Mouse (Mus musculus): Measurements from ENCODE around the gene Pomt2. TPM values are rescaled to one million over a fixed set of nuclear protein-coding genes. Genes with fewer than 3 reads are reported as not detected.
A peak's percentile ranks its signal among the peaks of the same experiment; 100 is the strongest.

The Pomt2 gene
- polyA plus RNA-seq, 1 experiment from 2014 or later = 11.7 TPM

- Histone ChIP-seq H3K9me3 (ENCODE audit: control insufficient read depth, low read length) (no peaks in the 10 kb centered on the region), H3K4me2 (ENCODE audit: low read depth, low read length) (no peak overlapping the region), H3K4me3 (ENCODE audit: low read length) (no peak overlapping the region), H3K27me3 (replicated peaks; ENCODE audit: control insufficient read depth, insufficient read depth, low read length) (peaks cover 20% of the 10 kb centered on the region), H3K4me1 (ENCODE audit: control insufficient read depth, insufficient read depth, low read length) (0 out of 2 replicates have a peak, but pooled peaks cover 5% of the 10 kb centered on the region), H3K27ac (ENCODE audit: low read length) (no peak overlapping the region), H3K36me3 (ENCODE audit: control insufficient read depth, insufficient read depth, low read length) (no peaks in the 10 kb centered on the region), H3K9ac (ENCODE audit: low read depth, low read length) (no peak overlapping the region)
- ATAC-seq = no peak
- WGBS = 88% methylated on average over 4 of the region's 4 CpGs
Observed at GRCm38 (mm10) chr12:87103471-87103870, 44.3 kb downstream of the Pomt2 start.

DNA sequence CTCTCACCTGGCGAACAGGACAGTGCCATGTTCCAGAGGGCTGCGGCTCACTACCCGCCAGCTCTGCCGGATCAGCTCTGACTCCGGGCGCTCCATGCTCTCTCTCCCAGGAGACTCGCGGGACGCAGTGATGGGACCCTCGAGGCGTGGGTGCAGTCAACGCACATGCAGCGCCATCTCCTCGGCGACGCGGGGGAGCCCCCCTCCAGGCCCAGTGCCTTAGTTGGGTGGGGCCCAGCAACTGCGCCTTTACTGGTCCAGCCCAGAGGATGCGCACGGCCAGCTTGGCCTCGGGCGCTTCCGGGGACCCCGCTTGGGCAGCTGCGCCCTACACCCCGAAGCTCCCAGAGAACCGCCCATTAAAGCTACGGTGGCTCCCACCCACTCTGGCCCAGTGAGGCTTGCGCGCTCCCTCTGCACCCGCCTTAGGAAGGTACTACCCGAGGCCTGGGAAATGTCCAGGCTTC is 45.6 kb downstream of the Pomt2 start, which contains the start of gene Ngb:
Ngb (minus strand) TSS at position 375 of the 467 bp plus-strand sequence.
- Histone ChIP-seq H3K4me1 (ENCODE audit: control insufficient read depth, insufficient read depth, low read length) (0 out of 2 replicates have a peak, but pooled peaks cover 5% of the 10 kb centered on the region), H3K36me3 (ENCODE audit: control insufficient read depth, insufficient read depth, low read length) (no peaks in the 10 kb centered on the region), H3K9me3 (ENCODE audit: control insufficient read depth, low read length) (no peaks in the 10 kb centered on the region), H3K4me3 (ENCODE audit: low read length) (peak within 1 kb of the TSS; percentile 34), H3K27ac (ENCODE audit: low read length) (no peak within 1 kb of the TSS), H3K9ac (ENCODE audit: low read depth, low read length) (peak within 1 kb of the TSS; percentile 21; the same call in 1 of the 2 replicates), H3K27me3 (replicated peaks; ENCODE audit: control insufficient read depth, insufficient read depth, low read length) (peaks cover 20% of the 10 kb centered on the region), H3K4me2 (ENCODE audit: low read depth, low read length) (peak within 1 kb of the TSS; percentile 48)
- WGBS = 4% methylated on average over 32 of the region's 32 CpGs
- ATAC-seq = no peak

DNA sequence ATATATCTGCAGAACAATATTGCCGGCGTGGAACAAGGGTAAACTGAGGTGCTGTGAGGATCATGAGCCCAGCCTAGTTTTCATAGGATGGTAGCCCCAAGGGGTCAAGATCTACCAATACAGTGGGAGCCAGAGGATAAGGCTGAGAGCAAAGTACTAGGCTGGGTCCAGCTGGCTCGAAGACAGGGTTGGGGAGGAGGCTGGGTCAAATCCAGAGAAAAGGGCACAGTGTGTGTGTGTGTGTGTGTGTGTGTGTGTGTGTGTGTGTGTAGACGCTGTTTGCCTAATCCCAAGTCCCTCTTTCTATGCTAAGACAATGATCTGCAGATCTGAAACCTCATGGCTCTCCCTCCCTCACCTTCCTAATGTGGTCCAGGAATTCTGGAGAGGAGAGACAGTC is 47.4 kb downstream of the Pomt2 start:
- no peak overlapping the region for H3K9ac ChIP-seq (ENCODE audit: low read depth, low read length)
- no peak overlapping the region for H3K4me2 ChIP-seq (ENCODE audit: low read depth, low read length)
- peaks cover 20% of the 10 kb centered on the region for H3K27me3 ChIP-seq (replicated peaks; ENCODE audit: control insufficient read depth, insufficient read depth, low read length)
- H3K4me3 ChIP-seq (ENCODE audit: low read length) = no peak overlapping the region
- 0 out of 2 replicates have a peak, but pooled peaks cover 5% of the 10 kb centered on the region for H3K4me1 ChIP-seq (ENCODE audit: control insufficient read depth, insufficient read depth, low read length)
- H3K9me3 ChIP-seq (ENCODE audit: control insufficient read depth, low read length) = no peaks in the 10 kb centered on the region
- no peak for ATAC-seq
- WGBS = 83% methylated on average over 4 of the region's 4 CpGs
- H3K27ac ChIP-seq (ENCODE audit: low read length) = no peak overlapping the region
- H3K36me3 ChIP-seq (ENCODE audit: control insufficient read depth, insufficient read depth, low read length) = no peaks in the 10 kb centered on the region

- Histone ChIP-seq H3K36me3 (ENCODE audit: control insufficient read depth, insufficient read depth, low read length) (no peaks in the 10 kb centered on the region), H3K4me2 (ENCODE audit: low read depth, low read length) (no peak overlapping the region), H3K4me1 (ENCODE audit: control insufficient read depth, insufficient read depth, low read length) (peaks cover 17% of the 10 kb centered on the region), H3K27me3 (replicated peaks; ENCODE audit: control insufficient read depth, insufficient read depth, low read length) (no peaks in the 10 kb centered on the region; the same call in 1 of the 2 replicates), H3K9me3 (ENCODE audit: control insufficient read depth, low read length) (no peaks in the 10 kb centered on the region), H3K27ac (ENCODE audit: low read length) (no peak overlapping the region), H3K4me3 (ENCODE audit: low read length) (no peak overlapping the region), H3K9ac (ENCODE audit: low read depth, low read length) (no peak overlapping the region)
- no peak for ATAC-seq
- 35% methylated on average over 6 of the region's 6 CpGs for WGBS
Observed at GRCm38 (mm10) chr12:87093671-87094070, 54.1 kb downstream of the Pomt2 start.

- no peaks in the 10 kb centered on the region for H3K9me3 ChIP-seq (ENCODE audit: control insufficient read depth, low read length)
- H3K4me2 ChIP-seq (ENCODE audit: low read depth, low read length) = no peak overlapping the region
- peaks cover 17% of the 10 kb centered on the region for H3K4me1 ChIP-seq (ENCODE audit: control insufficient read depth, insufficient read depth, low read length)
- H3K27ac ChIP-seq (ENCODE audit: low read length) = no peak overlapping the region
- H3K4me3 ChIP-seq (ENCODE audit: low read length) = no peak overlapping the region
- H3K36me3 ChIP-seq (ENCODE audit: control insufficient read depth, insufficient read depth, low read length) = no peaks in the 10 kb centered on the region
- H3K27me3 ChIP-seq (replicated peaks; ENCODE audit: control insufficient read depth, insufficient read depth, low read length) = no peaks in the 10 kb centered on the region; the same call in 1 of the 2 replicates
- no peak for ATAC-seq
- H3K9ac ChIP-seq (ENCODE audit: low read depth, low read length) = no peak overlapping the region
- WGBS = 68% methylated on average over 4 of the region's 4 CpGs
Observed at GRCm38 (mm10) chr12:87093249-87093648, 54.5 kb downstream of the Pomt2 start.

GRCm38 (mm10) chr12:87091916-87092315 is 55.9 kb downstream of the Pomt2 start:
- Histone ChIP-seq H3K4me1 (ENCODE audit: control insufficient read depth, insufficient read depth, low read length) (peaks cover 17% of the 10 kb centered on the region), H3K27me3 (replicated peaks; ENCODE audit: control insufficient read depth, insufficient read depth, low read length) (no peaks in the 10 kb centered on the region; the same call in 1 of the 2 replicates), H3K9me3 (ENCODE audit: control insufficient read depth, low read length) (no peaks in the 10 kb centered on the region), H3K27ac (ENCODE audit: low read length) (no peak overlapping the region), H3K36me3 (ENCODE audit: control insufficient read depth, insufficient read depth, low read length) (no peaks in the 10 kb centered on the region), H3K9ac (ENCODE audit: low read depth, low read length) (no peak overlapping the region), H3K4me3 (ENCODE audit: low read length) (no peak overlapping the region), H3K4me2 (ENCODE audit: low read depth, low read length) (no peak overlapping the region)
- ATAC-seq = no peak
- 89% methylated on average over 2 of the region's 2 CpGs for WGBS

DNA sequence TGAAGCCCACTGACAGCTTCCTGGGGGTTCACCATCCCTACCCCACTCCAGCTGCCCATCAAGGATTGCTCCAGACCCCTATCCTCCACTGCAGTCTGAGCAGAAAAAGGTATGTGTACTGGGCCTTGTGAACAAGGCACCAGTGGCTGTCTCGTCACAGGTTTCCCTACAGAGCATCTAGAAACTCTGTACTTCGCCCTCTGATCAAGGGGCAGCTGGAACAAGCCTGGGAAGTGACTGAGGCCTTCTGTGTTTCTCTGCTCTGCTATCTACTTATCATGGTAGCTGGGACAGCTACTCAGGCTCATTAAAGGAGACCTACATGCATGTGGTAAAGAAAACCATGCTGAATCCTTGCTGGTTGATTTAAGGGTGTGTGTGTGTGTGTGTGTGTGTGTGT is 58.1 kb downstream of the Pomt2 start:
- no peak overlapping the region for H3K4me2 ChIP-seq (ENCODE audit: low read depth, low read length)
- H3K4me1 ChIP-seq (ENCODE audit: control insufficient read depth, insufficient read depth, low read length) = peaks cover 17% of the 10 kb centered on the region
- peak overlapping the region; percentile 43 for H3K27ac ChIP-seq (ENCODE audit: low read length)
- 57% methylated on average over 2 of the region's 2 CpGs for WGBS
- ATAC-seq = peak; percentile 93
- no peak overlapping the region for H3K9ac ChIP-seq (ENCODE audit: low read depth, low read length)
- no peak overlapping the region for H3K4me3 ChIP-seq (ENCODE audit: low read length)
- no peaks in the 10 kb centered on the region for H3K27me3 ChIP-seq (replicated peaks; ENCODE audit: control insufficient read depth, insufficient read depth, low read length)
- H3K36me3 ChIP-seq (ENCODE audit: control insufficient read depth, insufficient read depth, low read length) = no peaks in the 10 kb centered on the region
- no peaks in the 10 kb centered on the region for H3K9me3 ChIP-seq (ENCODE audit: control insufficient read depth, low read length)

DNA sequence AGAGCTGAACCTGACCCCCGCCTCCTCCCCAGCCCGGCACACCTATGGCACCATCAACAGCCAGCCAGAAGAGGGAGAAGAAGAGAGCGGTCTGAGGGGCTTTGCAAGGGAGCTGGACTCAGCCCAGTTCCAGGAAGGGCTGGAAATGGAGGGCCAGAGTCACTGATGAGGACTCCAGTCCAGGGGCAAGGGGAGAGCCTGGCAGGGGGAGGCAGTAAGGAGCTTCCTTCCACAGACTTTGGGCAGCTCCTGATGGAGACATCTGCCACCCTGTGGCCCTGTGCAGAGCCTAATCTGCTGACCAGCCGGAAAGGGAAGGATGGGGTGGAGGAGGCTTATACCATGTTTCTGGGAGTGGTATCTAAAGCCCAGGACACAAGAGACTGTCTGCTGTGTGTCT is 58.5 kb downstream of the Pomt2 start:
- 75% methylated on average over 4 of the region's 4 CpGs for WGBS

DNA sequence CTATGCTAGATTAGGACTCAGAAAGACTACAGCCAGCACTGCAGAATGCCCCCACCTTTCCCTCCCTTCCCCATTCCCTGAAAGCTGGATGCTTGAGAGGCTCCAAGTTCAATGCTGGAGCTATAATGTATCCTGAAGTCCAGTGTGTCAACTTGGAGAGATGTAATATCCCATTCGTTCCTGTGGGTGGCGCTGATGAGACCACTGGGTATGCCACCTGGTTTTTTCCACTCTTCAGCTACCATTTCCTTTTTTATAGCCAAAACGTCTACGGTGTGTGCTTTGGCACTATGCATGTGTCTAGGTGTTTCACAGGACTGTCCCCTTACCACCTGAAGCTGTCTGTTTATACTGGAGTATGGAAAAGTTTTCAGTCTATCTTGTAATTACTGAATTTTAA is 59.4 kb downstream of the Pomt2 start:
- Histone ChIP-seq H3K4me2 (ENCODE audit: low read depth, low read length) (no peak overlapping the region), H3K4me3 (ENCODE audit: low read length) (no peak overlapping the region), H3K36me3 (ENCODE audit: control insufficient read depth, insufficient read depth, low read length) (no peaks in the 10 kb centered on the region), H3K4me1 (ENCODE audit: control insufficient read depth, insufficient read depth, low read length) (peaks cover 17% of the 10 kb centered on the region), H3K27me3 (replicated peaks; ENCODE audit: control insufficient read depth, insufficient read depth, low read length) (no peaks in the 10 kb centered on the region), H3K27ac (ENCODE audit: low read length) (no peak overlapping the region), H3K9me3 (ENCODE audit: control insufficient read depth, low read length) (no peaks in the 10 kb centered on the region), H3K9ac (ENCODE audit: low read depth, low read length) (no peak overlapping the region)
- 38% methylated on average over 4 of the region's 4 CpGs for WGBS
- no peak for ATAC-seq

More for the DNA sequence above, 58.5 kb downstream of the Pomt2 start:
- no peak overlapping the region for H3K9ac ChIP-seq (ENCODE audit: low read depth, low read length)
- peaks cover 17% of the 10 kb centered on the region for H3K4me1 ChIP-seq (ENCODE audit: control insufficient read depth, insufficient read depth, low read length)
- H3K4me2 ChIP-seq (ENCODE audit: low read depth, low read length) = no peak overlapping the region
- H3K27ac ChIP-seq (ENCODE audit: low read length) = peak overlapping the region; percentile 43
- H3K4me3 ChIP-seq (ENCODE audit: low read length) = no peak overlapping the region
- H3K27me3 ChIP-seq (replicated peaks; ENCODE audit: control insufficient read depth, insufficient read depth, low read length) = no peaks in the 10 kb centered on the region
- ATAC-seq = peak; percentile 41
- H3K36me3 ChIP-seq (ENCODE audit: control insufficient read depth, insufficient read depth, low read length) = no peaks in the 10 kb centered on the region
- H3K9me3 ChIP-seq (ENCODE audit: control insufficient read depth, low read length) = no peaks in the 10 kb centered on the region

DNA sequence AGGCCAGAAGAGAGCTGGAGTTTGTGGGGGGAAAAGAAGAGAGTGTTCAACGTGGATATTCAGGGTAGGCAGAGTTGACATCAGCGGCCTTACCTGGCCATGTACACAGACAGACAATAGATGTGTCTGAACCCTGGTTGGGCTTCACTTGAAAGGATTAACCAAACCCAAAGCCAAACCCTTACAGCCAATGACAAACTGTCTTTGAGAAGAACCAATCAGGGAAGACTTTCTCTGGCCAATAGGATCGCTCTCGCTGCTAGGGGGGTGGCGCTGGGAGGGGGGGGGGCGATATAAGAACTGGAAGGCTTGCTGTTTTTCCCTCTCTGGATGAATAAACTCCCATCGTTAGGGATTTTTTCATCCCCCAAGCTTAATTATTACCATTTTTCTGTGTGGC is 60.5 kb downstream of the Pomt2 start:
- 68% methylated on average over 7 of the region's 7 CpGs for WGBS
- Histone ChIP-seq H3K36me3 (ENCODE audit: control insufficient read depth, insufficient read depth, low read length) (no peaks in the 10 kb centered on the region), H3K9me3 (ENCODE audit: control insufficient read depth, low read length) (no peaks in the 10 kb centered on the region), H3K27me3 (replicated peaks; ENCODE audit: control insufficient read depth, insufficient read depth, low read length) (no peaks in the 10 kb centered on the region), H3K4me1 (ENCODE audit: control insufficient read depth, insufficient read depth, low read length) (peaks cover 17% of the 10 kb centered on the region), H3K9ac (ENCODE audit: low read depth, low read length) (no peak overlapping the region), H3K27ac (ENCODE audit: low read length) (no peak overlapping the region), H3K4me2 (ENCODE audit: low read depth, low read length) (no peak overlapping the region), H3K4me3 (ENCODE audit: low read length) (no peak overlapping the region)
- no peak for ATAC-seq
